ENCODE assay signal across 10 mouse cellular contexts in the genomic region with DNA sequence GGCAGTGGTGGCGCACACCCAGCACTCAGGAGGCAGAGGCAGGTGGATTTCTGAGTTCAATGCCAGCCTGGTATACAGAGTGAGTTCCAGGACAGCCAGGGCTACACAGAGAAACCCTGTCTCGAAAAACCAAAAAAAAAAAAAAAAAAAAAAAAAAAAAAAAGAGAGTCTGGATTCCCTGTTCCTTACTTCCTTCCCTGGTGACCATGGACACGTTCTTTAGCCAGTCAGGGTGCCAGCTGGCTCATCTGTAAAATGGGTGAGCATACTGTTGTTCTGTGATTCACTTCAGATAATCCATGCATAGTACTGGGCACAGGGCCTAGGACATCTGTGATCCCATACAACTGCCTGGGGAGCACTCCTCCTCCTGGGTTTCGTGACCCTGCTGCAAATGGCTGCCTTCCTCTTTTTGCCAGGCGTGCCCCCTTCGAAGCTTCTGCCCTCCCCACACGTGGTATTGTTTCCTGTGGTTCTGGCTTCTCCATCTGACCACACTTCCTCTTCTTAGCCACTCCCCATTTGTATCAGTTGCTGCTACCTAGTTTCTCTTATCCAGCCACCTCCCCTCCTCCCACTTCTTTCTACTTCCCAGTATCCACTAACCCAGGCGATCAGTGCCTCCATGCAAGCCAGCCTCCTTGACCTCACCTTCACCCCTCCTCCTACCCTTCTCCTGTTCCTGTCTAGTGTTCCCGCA.
DNase-seq lines count a peak whose midpoint lies in the region; ATAC-seq and TF ChIP-seq lines count a peak whose summit lies in the region.
"Had no signal": no experiment of that assay in that cellular context is flagged by ENCODE, and none has a peak within 500 bp of the region (broad histone marks: within the 10 kb centered on the region; RNA-seq: fewer than 3 reads in every experiment).

No protein-coding gene starts in this region.

- peak; percentile 38; the same call in 1 of the 2 replicates for TF ChIP-seq EP300 in liver, postnatal 0 days (IDR thresholded peaks at IDR 0.05; ENCODE audit: low read depth)

- DNase-seq in left cerebral cortex, postnatal 14 days (ENCODE audit: low spot score in 2 of 2) = peak; percentile 11 to 22
- no peak for DNase-seq in left cerebral cortex, postnatal 4 days
- DNase-seq in R1 (ENCODE audit: low read depth, low spot score) (peak; percentile 99), adipocyte (ENCODE audit: low spot score) (no peak)
- peak; percentile 69 for DNase-seq in liver, postnatal 0 days
- peak; percentile 91 to 92 for DNase-seq in spleen, postnatal 36 days (ENCODE audit: low spot score in 2 of 2)
- DNase-seq in cerebellum, adult 9-11 months = no peak
- DNase-seq: kidney, postnatal 4 days had no signal

- H3K4me2 ChIP-seq in liver, postnatal 0 days (ENCODE audit: low read depth, low read length) = no peak overlapping the region
- no peak overlapping the region for H3K4me2 ChIP-seq in midbrain, embryonic 15.5 days

- H3K36me3 ChIP-seq in liver, postnatal 0 days (replicated peaks; ENCODE audit: insufficient read depth, low read length) = no peaks in the 10 kb centered on the region
- no peaks in the 10 kb centered on the region for H3K36me3 ChIP-seq in midbrain, embryonic 15.5 days (replicated peaks)
- H3K36me3 ChIP-seq: midbrain, embryonic 10.5 days had no signal

- intact Hi-C loops in left cerebral cortex, postnatal 14 days (cut with DNase I) = loop anchor here (5.0 kb wide), 1 partner anchor 57 kb away; no protein-coding TSS in a partner anchor
- intact Hi-C loops in left cerebral cortex, postnatal 4 days (cut with DNase I) = no loop called here

- no peak overlapping the region for H3K4me3 ChIP-seq in liver, postnatal 0 days (ENCODE audit: low read depth, low read length)
- no peak overlapping the region for H3K4me3 ChIP-seq in midbrain, embryonic 15.5 days
- H3K4me3 ChIP-seq: midbrain, embryonic 10.5 days had no signal

- no peaks in the 10 kb centered on the region for H3K27me3 ChIP-seq in liver, postnatal 0 days (ENCODE audit: insufficient read depth, low read length)
- H3K27me3 ChIP-seq in midbrain, embryonic 15.5 days (replicated peaks) = no peaks in the 10 kb centered on the region

- H3K27ac ChIP-seq in liver, postnatal 0 days (ENCODE audit: low read depth) = peak overlapping the region; percentile 66; the same call in 1 of the 2 replicates
- H3K27ac ChIP-seq in midbrain, embryonic 15.5 days = no peak overlapping the region
- H3K27ac ChIP-seq: midbrain, embryonic 10.5 days had no signal

- 41% methylated on average over 9 of the region's 9 CpGs for WGBS in liver, postnatal 0 days (ENCODE audit: insufficient replicate concordance)
- 91% methylated on average over 8 of the region's 9 CpGs for WGBS in midbrain, embryonic 15.5 days

- peaks cover 29% of the 10 kb centered on the region for H3K4me1 ChIP-seq in liver, postnatal 0 days (ENCODE audit: insufficient read depth)
- H3K4me1 ChIP-seq in midbrain, embryonic 15.5 days = no peaks in the 10 kb centered on the region
- H3K4me1 ChIP-seq: midbrain, embryonic 10.5 days had no signal

- no peak overlapping the region for H3K9ac ChIP-seq in liver, postnatal 0 days (replicated peaks)
- H3K9ac ChIP-seq in midbrain, embryonic 15.5 days = no peak overlapping the region

- TF ChIP-seq CTCF in liver, postnatal 0 days (IDR thresholded peaks at IDR 0.05; ENCODE audit: low read depth) = no peak

- peak; percentile 59 for ATAC-seq in liver, postnatal 0 days
- ATAC-seq in midbrain, embryonic 15.5 days (replicated peaks) = no peak

- no peaks in the 10 kb centered on the region for H3K9me3 ChIP-seq in liver, postnatal 0 days (ENCODE audit: low read length)
- no peaks in the 10 kb centered on the region for H3K9me3 ChIP-seq in midbrain, embryonic 15.5 days
- H3K9me3 ChIP-seq: midbrain, embryonic 10.5 days had no signal

Comparison
In these comparisons a context has a peak if more than half of its experiments do, and no peak if none do; other contexts are left out.
1. DNase-seq: peak in left cerebral cortex, postnatal 14 days (2 of 2), R1 (single experiment), liver, postnatal 0 days (single experiment) and spleen, postnatal 36 days (2 of 2); none in left cerebral cortex, postnatal 4 days (single experiment), adipocyte (single experiment) and cerebellum, adult 9-11 months (single experiment).